Comparison of ENCODE assay signal across 24 mouse cellular contexts in the genomic region with DNA sequence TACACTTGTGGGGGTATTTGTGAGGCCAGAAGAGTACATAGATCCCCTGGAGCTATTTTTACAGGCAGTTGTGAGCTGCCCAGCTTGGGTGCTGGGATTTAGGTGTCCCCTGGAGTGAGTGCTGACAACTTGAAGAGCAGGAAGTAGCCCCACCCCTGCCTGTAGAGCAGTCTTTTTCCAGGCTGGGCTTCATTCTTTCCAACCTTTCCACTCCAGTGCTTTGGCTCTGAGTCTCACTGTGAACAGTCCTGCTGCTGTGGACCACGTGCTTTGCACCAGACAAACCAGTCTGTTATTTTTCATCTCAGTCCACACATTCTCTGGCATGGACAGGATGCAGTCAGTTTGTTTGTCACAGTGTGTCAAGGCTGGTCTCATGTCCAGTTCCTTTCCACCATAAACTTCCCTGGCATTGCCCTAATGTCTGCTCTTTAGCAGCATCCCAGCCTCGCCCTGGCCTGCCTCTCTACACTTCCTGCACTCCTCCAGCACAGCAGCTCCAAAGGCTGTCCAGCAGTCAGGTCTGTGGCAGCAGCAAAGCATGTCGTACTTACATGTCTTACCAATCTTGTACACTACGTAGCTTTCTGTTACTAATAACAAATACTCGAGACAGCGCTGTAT. TPM values are rescaled to one million over a fixed set of nuclear protein-coding genes. Genes with fewer than 3 reads are reported as not detected.
DNase-seq lines count a peak whose midpoint lies in the region; ATAC-seq and TF ChIP-seq lines count a peak whose summit lies in the region.
"Had no signal": no experiment of that assay in that cellular context is flagged by ENCODE, and none has a peak within 500 bp of the region (broad histone marks: within the 10 kb centered on the region; RNA-seq: fewer than 3 reads in every experiment).

No protein-coding gene starts in this region.

- no peaks in the 10 kb centered on the region for H3K9me3 ChIP-seq in heart, embryonic 11.5 days (replicated peaks; ENCODE audit: control insufficient read depth, low read length)
- no peaks in the 10 kb centered on the region for H3K9me3 ChIP-seq in kidney, embryonic 15.5 days (replicated peaks)
- no peaks in the 10 kb centered on the region for H3K9me3 ChIP-seq in heart, postnatal 0 days (replicated peaks; ENCODE audit: control insufficient read depth, low read length)
- H3K9me3 ChIP-seq: forebrain, embryonic 10.5 days; midbrain, embryonic 15.5 days; neural tube, embryonic 13.5 days had no signal

- intact Hi-C loops in heart, postnatal 10 days (cut with DNase I) = no loop called here

- DNase-seq in heart, postnatal 10 days = no peak
- DNase-seq in kidney, adult 2 months = peak; percentile 86
- no peak for DNase-seq in heart, postnatal 0 days (ENCODE audit: low spot score)
- peak; percentile 73 to 84 for DNase-seq in kidney, postnatal 36 days
- DNase-seq in testis, postnatal 10 days (ENCODE audit: low spot score) = no peak
- DNase-seq in layer of hippocampus, adult 2 months (ENCODE audit: low spot score in 2 of 2) = no peak
- DNase-seq: adrenal gland, postnatal 10 days; cerebellum, postnatal 14 days; forebrain, postnatal 0 days; gastrocnemius, postnatal 14 days; layer of hippocampus, adult 9-11 months; retina, postnatal 1 day; right cerebral cortex, postnatal 25 days; spleen, adult 18-20 months had no signal

- H3K27me3 ChIP-seq in heart, embryonic 11.5 days (ENCODE audit: control insufficient read depth, insufficient read depth, low read length) = no peaks in the 10 kb centered on the region
- no peaks in the 10 kb centered on the region for H3K27me3 ChIP-seq in kidney, adult 2 months (replicated peaks; ENCODE audit: control insufficient read depth, insufficient read depth, low read length)
- H3K27me3 ChIP-seq in kidney, embryonic 15.5 days = no peaks in the 10 kb centered on the region
- H3K27me3 ChIP-seq in heart, postnatal 0 days (ENCODE audit: control insufficient read depth, insufficient read depth, low read length) = no peaks in the 10 kb centered on the region
- H3K27me3 ChIP-seq: midbrain, embryonic 15.5 days; neural tube, embryonic 13.5 days had no signal

- peak overlapping the region; percentile 67 for H3K27ac ChIP-seq in heart, embryonic 11.5 days (ENCODE audit: low read depth, low read length)
- peak overlapping the region; percentile 45; the same call in 1 of the 2 replicates for H3K27ac ChIP-seq in kidney, adult 2 months (ENCODE audit: insufficient read depth, low read depth, low read length)
- no peak overlapping the region for H3K27ac ChIP-seq in kidney, embryonic 15.5 days
- no peak overlapping the region for H3K27ac ChIP-seq in heart, postnatal 0 days (ENCODE audit: low read depth)
- no peak overlapping the region for H3K27ac ChIP-seq in layer of hippocampus, adult 2 months
- H3K27ac ChIP-seq: forebrain, embryonic 10.5 days; hindbrain, embryonic 14.5 days; left cerebral cortex, adult 2 months; macrophage; midbrain, embryonic 15.5 days; neural tube, embryonic 13.5 days had no signal

- H3K36me3 ChIP-seq in heart, embryonic 11.5 days (ENCODE audit: control insufficient read depth, insufficient read depth, low read length) = peaks cover 10% of the 10 kb centered on the region
- H3K36me3 ChIP-seq in kidney, adult 2 months (ENCODE audit: control insufficient read depth, insufficient read depth, low read length) = no peaks in the 10 kb centered on the region
- peaks cover 57% of the 10 kb centered on the region for H3K36me3 ChIP-seq in kidney, embryonic 15.5 days
- peaks cover 28% of the 10 kb centered on the region for H3K36me3 ChIP-seq in heart, postnatal 0 days (replicated peaks; ENCODE audit: control insufficient read depth, insufficient read depth, low read length)

- H3K4me1 ChIP-seq in heart, embryonic 11.5 days (ENCODE audit: control insufficient read depth, insufficient read depth, low read length) = peaks cover 5% of the 10 kb centered on the region; the same call in 1 of the 2 replicates
- peaks cover 32% of the 10 kb centered on the region for H3K4me1 ChIP-seq in kidney, adult 2 months (ENCODE audit: control insufficient read depth, insufficient read depth, low read length)
- H3K4me1 ChIP-seq in kidney, embryonic 15.5 days = no peaks in the 10 kb centered on the region
- H3K4me1 ChIP-seq in heart, postnatal 0 days (ENCODE audit: control insufficient read depth, insufficient read depth) = no peaks in the 10 kb centered on the region; the same call in 1 of the 2 replicates
- H3K4me1 ChIP-seq: forebrain, embryonic 10.5 days; midbrain, embryonic 15.5 days; neural tube, embryonic 13.5 days had no signal

- H3K9ac ChIP-seq in heart, embryonic 11.5 days (ENCODE audit: low read depth, low read length) = no peak overlapping the region
- H3K9ac ChIP-seq in kidney, embryonic 15.5 days = no peak overlapping the region
- H3K9ac ChIP-seq in heart, postnatal 0 days (replicated peaks; ENCODE audit: low read depth, low read length) = no peak overlapping the region
- H3K9ac ChIP-seq: forebrain, postnatal 0 days; hindbrain, embryonic 14.5 days; midbrain, embryonic 15.5 days; neural tube, embryonic 13.5 days had no signal

- no peak for TF ChIP-seq POLR2A in kidney, adult 2 months (IDR thresholded peaks at IDR 0.05; ENCODE audit: low read depth, low read length)

- WGBS in heart, embryonic 11.5 days (ENCODE audit: insufficient replicate concordance) = 68% methylated on average over 6 of the region's 6 CpGs
- 65% methylated on average over 6 of the region's 6 CpGs for WGBS in kidney, adult 2 months
- 85% methylated on average over 6 of the region's 6 CpGs for WGBS in kidney, embryonic 15.5 days
- 66% methylated on average over 6 of the region's 6 CpGs for WGBS in heart, postnatal 0 days

- ATAC-seq in heart, embryonic 11.5 days (replicated peaks; ENCODE audit: insufficient number of reproducible peaks, low FRiP score, low TSS enrichment) = peak; percentile 55
- no peak for ATAC-seq in kidney, embryonic 15.5 days (replicated peaks; ENCODE audit: low FRiP score)
- peak; percentile 33 for ATAC-seq in heart, postnatal 0 days (ENCODE audit: insufficient read depth, low read depth)
- ATAC-seq: forebrain, postnatal 0 days; inflammation-experienced regulatory T-cells, adult 6 months; midbrain, embryonic 15.5 days had no signal

- no peak overlapping the region for H3K4me3 ChIP-seq in heart, embryonic 11.5 days (ENCODE audit: low read depth, low read length)
- H3K4me3 ChIP-seq in kidney, adult 2 months (ENCODE audit: insufficient read depth, low read depth, low read length) = no peak overlapping the region
- no peak overlapping the region for H3K4me3 ChIP-seq in kidney, embryonic 15.5 days (replicated peaks)
- no peak overlapping the region for H3K4me3 ChIP-seq in heart, postnatal 0 days (ENCODE audit: low read depth, low read length)
- H3K4me3 ChIP-seq in layer of hippocampus, adult 2 months = no peak overlapping the region
- H3K4me3 ChIP-seq: forebrain, embryonic 10.5 days; left cerebral cortex, adult 2 months; midbrain, embryonic 15.5 days; myocyte; neural tube, embryonic 13.5 days had no signal

- no peak for TF ChIP-seq EP300 in heart, postnatal 0 days (IDR thresholded peaks at IDR 0.05; ENCODE audit: low read depth)

- no peak overlapping the region for H3K4me2 ChIP-seq in heart, embryonic 11.5 days
- H3K4me2 ChIP-seq in kidney, embryonic 15.5 days = no peak overlapping the region
- H3K4me2 ChIP-seq in heart, postnatal 0 days (ENCODE audit: low read depth, low read length) = no peak overlapping the region
- H3K4me2 ChIP-seq: hindbrain, embryonic 14.5 days; midbrain, embryonic 15.5 days; neural tube, embryonic 13.5 days had no signal

- TF ChIP-seq CTCF in kidney, adult 2 months (conservative IDR thresholded peaks at IDR 0.05; ENCODE audit: insufficient read depth, insufficient read length, low read depth, low read length) = no peak
- TF ChIP-seq CTCF in heart, postnatal 0 days (IDR thresholded peaks at IDR 0.05; ENCODE audit: low read depth) = no peak
- TF ChIP-seq CTCF in layer of hippocampus, adult 2 months (conservative IDR thresholded peaks at IDR 0.05) = no peak

RNA-seq across cellular contexts. Expression of a gene that starts 36.8 kb away (rescaled TPM):
- polyA plus RNA-seq in heart, embryonic 11.5 days (2014; fragmentation: Nextera tagmentation; extraction: Ambion mirVana) = 4.5 and 5.2 TPM in 2 replicates
- total RNA-seq in heart, postnatal 10 days (2021) = 1 to 10 TPM; 3.9 to 5.9 TPM
- polyA plus RNA-seq in kidney, adult 2 months (2012; rRNA removed) = 1.1 TPM in 2 replicates
- polyA plus RNA-seq in kidney, embryonic 15.5 days (2015; fragmentation: Nextera tagmentation; extraction: Ambion mirVana) = 0.48 TPM in 1 of 2 replicates, not detected in the other
- total RNA-seq in heart, postnatal 0 days (2014; rRNA removed; ENCODE audit: low replicate concordance) = 2.9 TPM in 1 of 2 replicates, not detected in the other
- polyA plus RNA-seq in heart, postnatal 0 days (2015; fragmentation: Nextera tagmentation; extraction: Ambion mirVana) = 0.92 and 1.0 TPM in 2 replicates
- total RNA-seq in layer of hippocampus, adult 2 months (2021) = not detected
- total RNA-seq: forebrain, postnatal 0 days; gastrocnemius, postnatal 14 days; left cerebral cortex, adult 2 months had no signal
- polyA plus RNA-seq: forebrain, postnatal 0 days; hindbrain, embryonic 14.5 days; inflammation-experienced regulatory T-cells, adult 6 months; macrophage; midbrain, embryonic 15.5 days; myocyte; neural tube, embryonic 13.5 days had no signal

RNA-seq across cellular contexts. Expression of a gene that starts 55.5 kb away (rescaled TPM):
- 21.1 and 23.0 TPM in 2 replicates for polyA plus RNA-seq in heart, embryonic 11.5 days (2014; fragmentation: Nextera tagmentation; extraction: Ambion mirVana)
- 10 to 100 TPM; 22.4 to 24.2 TPM for total RNA-seq in heart, postnatal 10 days (2021)
- polyA plus RNA-seq in kidney, adult 2 months (2012; rRNA removed) = 20.0 and 21.0 TPM in 2 replicates
- 23.7 and 25.2 TPM in 2 replicates for polyA plus RNA-seq in kidney, embryonic 15.5 days (2015; fragmentation: Nextera tagmentation; extraction: Ambion mirVana)
- total RNA-seq in heart, postnatal 0 days (2014; rRNA removed; ENCODE audit: low replicate concordance) = 8.9 and 11.4 TPM in 2 replicates
- polyA plus RNA-seq in heart, postnatal 0 days (2015; fragmentation: Nextera tagmentation; extraction: Ambion mirVana) = 6.4 and 7.1 TPM in 2 replicates
- 10 to 100 TPM; 29.0 to 35.2 TPM for total RNA-seq in layer of hippocampus, adult 2 months (2021)

RNA-seq across cellular contexts. Expression of a gene that starts 55.7 kb away (rescaled TPM):
- 40.6 and 47.4 TPM in 2 replicates for polyA plus RNA-seq in heart, embryonic 11.5 days (2014; fragmentation: Nextera tagmentation; extraction: Ambion mirVana)
- 10 to 100 TPM; 27.6 to 29.5 TPM for total RNA-seq in heart, postnatal 10 days (2021)
- polyA plus RNA-seq in kidney, adult 2 months (2012; rRNA removed) = 26.9 and 29.9 TPM in 2 replicates
- polyA plus RNA-seq in kidney, embryonic 15.5 days (2015; fragmentation: Nextera tagmentation; extraction: Ambion mirVana) = 54.5 and 54.9 TPM in 2 replicates
- 12.4 and 14.7 TPM in 2 replicates for total RNA-seq in heart, postnatal 0 days (2014; rRNA removed; ENCODE audit: low replicate concordance)
- 36.2 and 38.6 TPM in 2 replicates for polyA plus RNA-seq in heart, postnatal 0 days (2015; fragmentation: Nextera tagmentation; extraction: Ambion mirVana)
- total RNA-seq in layer of hippocampus, adult 2 months (2021) = 10 to 100 TPM; 88.7 to 94.3 TPM

Comparison
In these comparisons a context has a peak if more than half of its experiments do, and no peak if none do; other contexts are left out.
1. H3K27ac ChIP-seq: peak in heart, embryonic 11.5 days (single experiment) and kidney, adult 2 months (single experiment); none in kidney, embryonic 15.5 days (single experiment), heart, postnatal 0 days (single experiment) and layer of hippocampus, adult 2 months (single experiment).
2. DNase-seq: peak in kidney, adult 2 months (single experiment) and kidney, postnatal 36 days (2 of 2); none in heart, postnatal 10 days (0 of 2), heart, postnatal 0 days (single experiment), testis, postnatal 10 days (single experiment) and layer of hippocampus, adult 2 months (0 of 2).